Mouse (Mus musculus) lung, adult 18-20 months (tissue): ENCODE measurements around the gene Doc2g.
"Not testable (repeated sequence)": the region's sequence is repeated elsewhere in the genome, so short reads cannot be mapped to it uniquely, and the experiment has no call there.

Experiments used
- DNase-seq, 2 experiments: peaks; one replicate each; pipeline ENCODE4 v3.0.0; 2022; ENCODE audit warnings: mixed read lengths in 2 of 2

The Doc2g gene

GRCm38 (mm10) chr19:4003112-4003511 is at the start of gene Doc2g:
Gene Doc2g, plus strand, starts transcription at chr19:4003313.
- DNase-seq = no peak

GRCm38 (mm10) chr19:3955033-3955432 is 48.1 kb upstream of the Doc2g start:
- no peak for DNase-seq

GRCm38 (mm10) chr19:3955804-3956203 is 47.3 kb upstream of the Doc2g start:
- no peak for DNase-seq

GRCm38 (mm10) chr19:3957296-3958036 is 45.6 kb upstream of the Doc2g start:
- DNase-seq = not testable (repeated sequence)

- DNase-seq = no peak
Measured at GRCm38 (mm10) chr19:3958470-3958869, 44.6 kb upstream of the Doc2g start, which contains the start of gene Aldh3b3. Gene Aldh3b3, plus strand, starts transcription at chr19:3958645.

GRCm38 (mm10) chr19:3959030-3959429 is 44.1 kb upstream of the Doc2g start:
- no peak for DNase-seq

- peak in 1 of 2 experiments; percentile 35 for DNase-seq
Measured at GRCm38 (mm10) chr19:3960211-3960610, 42.9 kb upstream of the Doc2g start.

GRCm38 (mm10) chr19:3961805-3962204 is 41.3 kb upstream of the Doc2g start:
- not testable (repeated sequence) for DNase-seq

GRCm38 (mm10) chr19:3962469-3962868 is 40.6 kb upstream of the Doc2g start:
- peak in 1 of 2 experiments; percentile 41 for DNase-seq

- DNase-seq = no peak
Measured at GRCm38 (mm10) chr19:3964030-3964429, 39.1 kb upstream of the Doc2g start.

- no peak for DNase-seq
Measured at GRCm38 (mm10) chr19:3966330-3967075, 36.6 kb upstream of the Doc2g start.

- no peak for DNase-seq
Measured at GRCm38 (mm10) chr19:3967258-3967657, 35.9 kb upstream of the Doc2g start.

- peak; percentile 62 to 71 for DNase-seq
Measured at GRCm38 (mm10) chr19:3972229-3972628, 30.9 kb upstream of the Doc2g start, which contains the start of gene Aldh3b2. Gene Aldh3b2, plus strand, starts transcription at chr19:3972328.

- DNase-seq = not testable (repeated sequence)
Measured at GRCm38 (mm10) chr19:3974608-3975007, 28.5 kb upstream of the Doc2g start.

- peak in 1 of 2 experiments; percentile 46 for DNase-seq
Measured at GRCm38 (mm10) chr19:3975866-3976265, 27.2 kb upstream of the Doc2g start.

- peak; percentile 67 to 83 for DNase-seq
Measured at GRCm38 (mm10) chr19:3980309-3980708, 22.8 kb upstream of the Doc2g start.

- DNase-seq = no peak
Measured at GRCm38 (mm10) chr19:3980917-3981316, 22.2 kb upstream of the Doc2g start.

GRCm38 (mm10) chr19:3983527-3984200 is 19.4 kb upstream of the Doc2g start:
- no peak for DNase-seq

GRCm38 (mm10) chr19:3985261-3985681 is 17.8 kb upstream of the Doc2g start:
- peak in 1 of 2 experiments; percentile 59 for DNase-seq

GRCm38 (mm10) chr19:3986334-3986733 is 16.8 kb upstream of the Doc2g start, which contains the start of gene Acy3:
Gene Acy3, plus strand, starts transcription at chr19:3986570.
- peak; percentile 83 to 89 for DNase-seq

GRCm38 (mm10) chr19:3988066-3988465 is 15.0 kb upstream of the Doc2g start:
- no peak for DNase-seq

GRCm38 (mm10) chr19:3988750-3989149 is 14.4 kb upstream of the Doc2g start:
- no peak for DNase-seq

- DNase-seq = no peak
Measured at GRCm38 (mm10) chr19:3990804-3991203, 12.3 kb upstream of the Doc2g start.
